Mouse (Mus musculus) liver, embryonic 14.5 days (tissue): ENCODE measurements at regions not wholly inside any gene's neighbourhood (a gene's known extent, or its start where the extent isn't known, plus 50 kb on each side); places are given as distances from the start of the nearest gene placed in this dataset.

Experiments
- CTCF ChIP-seq: IDR thresholded peaks from 2 replicates; pipeline ENCODE4 v1.5.1; 2016; ENCODE audit warnings: antibody characterized with exemption, low read depth, control low read depth
- EP300 ChIP-seq: IDR thresholded peaks from 2 replicates; pipeline ENCODE4 v1.6.1; 2016; ENCODE audit warnings: antibody characterized with exemption, low read depth

GRCm38 (mm10) chr5:42891890-42892289 is 341.1 kb upstream of the Cpeb2 start:
- TF ChIP-seq CTCF (no peak), EP300 (no peak)
